Mouse (Mus musculus) hindbrain, embryonic 16.5 days (tissue): Measurements from ENCODE around the gene D630039A03Rik. TPM values are rescaled to one million over a fixed set of nuclear protein-coding genes. Genes with fewer than 3 reads are reported as not detected.

Source experiments
- ATAC-seq: fragments of 200-750 bp; cut with Nextera tagmentation; 2 replicates; pipeline ENCODE4 v1.8.0; 2017; ENCODE audit warnings: moderate TSS enrichment, moderate library complexity
- H3K27ac ChIP-seq: fragments of 300-500 bp; sonication (generic); 2 replicates; pipeline ENCODE4 v1.5.1; 2014; ENCODE audit warnings: low read depth, mild to moderate bottlenecking, control low read depth, low read length, moderate library complexity
- H3K27me3 ChIP-seq: fragments of 300-500 bp; sonication (generic); replicated peaks from 2 replicates; pipeline ENCODE4 v1.6.1; 2014; ENCODE audit warnings: low read length; ENCODE audit not compliant: control insufficient read depth, insufficient read depth
- H3K36me3 ChIP-seq: fragments of 300-500 bp; sonication (generic); 2 replicates; pipeline ENCODE4 v1.6.1; 2014; ENCODE audit warnings: mild to moderate bottlenecking, low read length, moderate library complexity, mixed read lengths; ENCODE audit not compliant: control insufficient read depth, insufficient read depth
- H3K4me1 ChIP-seq: fragments of 300-500 bp; sonication (generic); 2 replicates; pipeline ENCODE4 v1.6.1; 2014; ENCODE audit warnings: low read depth, low read length; ENCODE audit not compliant: control insufficient read depth, insufficient read depth
- H3K4me2 ChIP-seq: fragments of 300-500 bp; sonication (generic); 2 replicates; pipeline ENCODE4 v1.6.1; 2014; ENCODE audit warnings: mild to moderate bottlenecking, low read length, control low read depth, moderate library complexity
- H3K4me3 ChIP-seq: fragments of 300-500 bp; sonication (generic); 2 replicates; pipeline ENCODE4 v1.5.1; 2014; ENCODE audit warnings: mild to moderate bottlenecking, low read length, control low read depth, moderate library complexity
- H3K9ac ChIP-seq: fragments of 300-500 bp; sonication (generic); 2 replicates; pipeline ENCODE4 v1.6.1; 2014; ENCODE audit warnings: low read depth, mild to moderate bottlenecking, control low read depth, low read length, moderate library complexity
- H3K9me3 ChIP-seq: fragments of 300-500 bp; sonication (generic); 2 replicates; pipeline ENCODE4 v1.6.1; 2014; ENCODE audit warnings: mild to moderate bottlenecking, low read length, moderate library complexity; ENCODE audit not compliant: control insufficient read depth
- WGBS: fragments of 180-500 bp; shearing (Covaris S2); extraction: QIAGEN DNeasy Blood & Tissue Kit; methylation state at CpG from one replicate; pipeline ENCODE4 v1.1.7; 2014; 5-methylcytosine and 5-hydroxymethylcytosine counted together
- polyA plus RNA-seq: library from polyadenylated mRNA; unstranded; fragments of >200 nt; fragmentation: Nextera tagmentation; extraction: Ambion mirVana; gene quantifications from 2 replicates; pipeline ENCODE4 v1.2.1, GENCODE M21; 2015

D630039A03Rik gene
- polyA plus RNA-seq, 1 experiment from 2014 or later = 0.10 TPM

DNA sequence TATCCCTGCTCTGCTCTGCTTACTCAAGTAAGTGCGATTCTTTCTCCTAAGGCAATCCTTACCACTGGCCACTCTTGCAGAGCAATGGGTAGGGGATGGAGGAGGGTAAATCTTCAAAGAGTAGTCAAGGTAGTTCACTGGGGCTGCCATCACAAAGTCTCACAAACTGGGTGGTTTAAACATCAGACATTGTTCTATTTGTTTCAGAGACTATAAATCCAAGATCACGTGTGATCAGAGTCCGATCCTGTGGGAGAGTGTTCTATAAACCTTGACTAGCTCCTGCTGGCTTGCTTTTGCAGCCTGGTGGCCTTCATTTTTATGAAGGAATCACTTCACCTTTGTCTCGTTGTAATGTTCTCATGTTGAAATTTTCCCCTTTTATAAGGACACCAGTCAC lies 614 bp upstream of the D630039A03Rik start:
- Histone ChIP-seq H3K27ac (no peak overlapping the region), H3K4me3 (no peak overlapping the region), H3K9ac (no peak overlapping the region), H3K36me3 (no peaks in the 10 kb centered on the region), H3K9me3 (no peaks in the 10 kb centered on the region), H3K27me3 (no peaks in the 10 kb centered on the region), H3K4me2 (no peak overlapping the region), H3K4me1 (peaks cover 4% of the 10 kb centered on the region; the same call in 1 of the 2 replicates)
- ATAC-seq = no peak
- 80% methylated on average over 4 of the region's 4 CpGs for WGBS

DNA sequence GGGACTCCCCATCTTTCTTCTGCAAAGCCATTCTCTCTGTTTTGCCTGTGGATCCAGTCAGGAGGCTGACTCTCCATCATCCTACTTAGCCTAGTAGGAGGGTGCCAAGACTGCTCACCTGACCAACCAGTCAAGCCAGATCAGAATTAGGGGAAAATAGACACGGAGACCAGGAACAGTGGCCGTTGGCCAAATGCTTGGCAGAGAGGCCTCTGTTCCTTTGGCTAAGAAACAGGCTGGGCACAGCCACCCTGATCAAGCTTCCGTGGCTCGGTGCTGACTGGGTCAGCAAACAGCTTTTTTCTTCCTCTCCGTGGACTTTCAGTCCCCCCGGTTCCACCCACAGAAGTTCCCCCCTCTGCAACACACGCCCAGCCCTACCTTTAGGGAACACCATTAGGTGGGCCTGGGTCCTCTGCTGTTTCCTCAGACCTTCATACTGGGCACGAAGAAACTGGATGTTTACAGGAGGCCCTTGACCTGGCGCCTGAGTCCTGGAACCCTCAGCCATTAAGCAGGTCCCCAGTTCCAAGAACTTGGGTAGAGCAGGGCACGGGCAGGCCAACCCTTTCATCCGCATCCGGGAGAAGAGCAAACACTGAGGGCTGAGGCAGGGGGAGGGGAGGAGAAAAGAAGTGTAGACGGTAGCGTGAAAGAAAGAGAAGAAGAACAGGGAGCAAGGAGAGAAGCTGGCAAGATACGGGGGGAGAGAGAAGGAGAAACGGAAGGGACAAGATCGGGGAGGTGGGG lies 706 bp downstream of the D630039A03Rik start:
- H3K4me3 ChIP-seq = no peak overlapping the region
- H3K9ac ChIP-seq = no peak overlapping the region
- no peaks in the 10 kb centered on the region for H3K36me3 ChIP-seq
- no peaks in the 10 kb centered on the region for H3K27me3 ChIP-seq
- peaks cover 4% of the 10 kb centered on the region; the same call in 1 of the 2 replicates for H3K4me1 ChIP-seq
- ATAC-seq = peak; percentile 73
- WGBS = 38% methylated on average over 17 of the region's 17 CpGs
- H3K4me2 ChIP-seq = peak overlapping the region; percentile 0
- H3K9me3 ChIP-seq = no peaks in the 10 kb centered on the region
- no peak overlapping the region for H3K27ac ChIP-seq

DNA sequence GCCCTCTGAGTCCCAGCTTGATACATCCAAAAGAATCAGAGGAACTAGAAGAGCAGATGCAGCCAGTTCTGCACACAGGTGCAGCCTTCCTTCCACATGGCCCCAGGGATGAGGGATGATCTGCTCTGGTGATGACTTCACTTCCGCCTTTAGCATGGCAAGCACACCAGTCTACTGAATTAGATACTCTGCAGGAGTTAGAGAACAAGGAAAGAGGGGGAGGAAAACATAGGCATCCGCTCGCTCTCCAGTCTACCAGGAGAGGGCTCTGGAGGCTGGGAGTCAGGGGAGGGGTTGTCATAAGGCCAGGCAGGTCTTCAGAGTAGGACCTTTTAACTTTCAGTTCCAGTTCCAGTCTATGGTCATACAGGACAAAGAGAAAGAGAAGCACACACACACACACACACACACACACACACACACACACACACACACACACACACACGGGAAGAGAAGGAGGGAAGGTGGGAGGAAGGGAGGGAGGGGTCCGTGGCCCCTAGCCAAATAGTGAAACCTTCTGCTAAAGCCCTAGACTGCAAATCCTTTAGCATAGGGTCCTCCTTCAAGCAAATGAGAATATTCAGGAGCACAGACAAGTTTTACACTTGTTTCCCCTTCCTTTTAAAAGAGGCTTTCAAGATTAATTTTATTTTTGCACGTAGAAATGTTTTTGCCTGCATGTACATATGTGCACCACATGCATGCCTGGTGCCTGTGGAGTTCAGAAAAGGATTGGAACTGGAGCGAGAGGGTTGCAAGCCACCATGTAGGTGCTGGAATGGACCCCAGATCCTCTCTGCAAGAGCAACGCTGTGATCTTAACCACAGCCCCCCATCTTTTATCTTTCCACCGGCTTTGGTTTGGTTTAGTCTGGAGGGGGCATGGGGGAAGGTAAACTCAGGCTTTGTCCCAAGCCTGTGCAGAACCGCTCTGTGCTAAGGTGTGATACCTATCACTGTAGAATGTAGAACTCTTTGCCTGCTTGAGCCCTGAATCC lies 1.6 kb downstream of the D630039A03Rik start:
- no peaks in the 10 kb centered on the region for H3K27me3 ChIP-seq
- H3K36me3 ChIP-seq = no peaks in the 10 kb centered on the region
- WGBS = 75% methylated on average over 10 of the region's 10 CpGs
- no peak overlapping the region for H3K4me3 ChIP-seq
- H3K4me2 ChIP-seq = no peak overlapping the region
- no peak for ATAC-seq
- H3K27ac ChIP-seq = 0 out of 2 replicates have a peak overlapping the region, but pooled peaks have one; percentile 6
- no peak overlapping the region for H3K9ac ChIP-seq
- peaks cover 4% of the 10 kb centered on the region; the same call in 1 of the 2 replicates for H3K4me1 ChIP-seq
- H3K9me3 ChIP-seq = no peaks in the 10 kb centered on the region

DNA sequence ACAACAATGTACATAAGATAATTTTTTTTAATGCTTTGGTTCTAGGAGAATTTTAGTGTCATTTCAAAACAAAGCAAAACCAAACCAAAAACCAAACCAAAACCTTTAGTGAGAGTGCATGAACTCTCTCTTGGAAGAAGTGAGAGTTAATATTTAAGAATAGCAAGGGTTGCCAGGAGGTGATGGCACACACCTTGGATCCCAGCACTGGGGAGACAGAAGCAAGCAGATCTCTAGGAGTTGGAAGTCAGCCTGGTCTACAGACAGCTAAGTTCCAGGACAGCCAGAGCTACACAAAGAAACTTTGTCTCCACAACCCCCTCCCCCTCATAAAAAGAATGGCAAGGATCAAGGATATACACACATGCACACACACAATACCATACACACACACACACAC lies 3.1 kb downstream of the D630039A03Rik start:
- Histone ChIP-seq H3K27me3 (no peaks in the 10 kb centered on the region), H3K36me3 (no peaks in the 10 kb centered on the region), H3K9ac (no peak overlapping the region), H3K4me3 (no peak overlapping the region), H3K4me2 (no peak overlapping the region), H3K27ac (no peak overlapping the region), H3K4me1 (peaks cover 4% of the 10 kb centered on the region; the same call in 1 of the 2 replicates), H3K9me3 (no peaks in the 10 kb centered on the region)
- ATAC-seq = no peak

DNA sequence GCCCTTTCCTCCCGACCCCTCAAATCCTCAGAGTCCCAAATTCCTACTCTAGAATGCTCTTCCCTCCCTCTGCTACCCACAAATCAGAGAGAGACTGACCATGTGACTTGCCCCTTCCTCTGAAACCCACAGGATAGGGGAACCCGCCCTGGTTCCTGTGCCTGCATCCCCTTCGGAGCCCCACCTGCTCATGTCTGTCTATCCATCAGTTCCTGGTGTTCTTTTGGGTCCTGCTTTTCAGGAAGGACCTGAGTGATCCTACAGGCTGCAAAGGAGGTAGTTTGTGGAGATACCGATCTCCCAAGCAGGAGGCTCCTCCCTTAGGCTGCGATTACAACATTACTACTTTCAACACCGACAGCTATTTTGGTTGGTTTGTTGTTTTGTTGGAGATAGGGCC lies 7.2 kb downstream of the D630039A03Rik start:
- Histone ChIP-seq H3K4me1 (no peaks in the 10 kb centered on the region), H3K27me3 (no peaks in the 10 kb centered on the region), H3K4me2 (no peak overlapping the region), H3K4me3 (no peak overlapping the region), H3K9me3 (no peaks in the 10 kb centered on the region), H3K27ac (no peak overlapping the region), H3K9ac (no peak overlapping the region), H3K36me3 (no peaks in the 10 kb centered on the region)
- ATAC-seq = no peak
- WGBS = 87% methylated on average over 6 of the region's 6 CpGs

DNA sequence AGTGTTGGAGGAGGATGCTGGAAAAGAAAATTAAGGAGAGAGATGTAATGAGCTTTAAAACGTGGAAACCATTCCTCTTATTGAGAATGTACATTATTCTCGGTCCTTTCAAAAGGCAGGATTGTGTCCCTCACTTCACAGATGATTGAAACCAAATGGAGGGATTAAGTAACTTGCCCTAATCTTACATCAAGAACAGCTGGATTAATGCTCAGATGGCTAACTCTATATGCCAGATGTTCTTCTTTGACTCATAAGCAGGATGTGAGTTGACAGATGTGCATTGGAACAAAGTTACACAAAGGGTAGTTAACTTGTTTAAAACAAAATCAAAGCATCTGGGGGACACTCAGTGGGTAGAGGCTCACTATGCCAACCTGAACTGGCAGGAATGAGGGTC lies 9.4 kb downstream of the D630039A03Rik start:
- no peaks in the 10 kb centered on the region for H3K36me3 ChIP-seq
- no peaks in the 10 kb centered on the region for H3K4me1 ChIP-seq
- H3K9me3 ChIP-seq = no peaks in the 10 kb centered on the region
- no peak overlapping the region for H3K9ac ChIP-seq
- H3K4me2 ChIP-seq = no peak overlapping the region
- no peaks in the 10 kb centered on the region for H3K27me3 ChIP-seq
- no peak for ATAC-seq
- no peak overlapping the region for H3K27ac ChIP-seq
- no peak overlapping the region for H3K4me3 ChIP-seq
- WGBS = 65% methylated on average over 2 of the region's 2 CpGs

DNA sequence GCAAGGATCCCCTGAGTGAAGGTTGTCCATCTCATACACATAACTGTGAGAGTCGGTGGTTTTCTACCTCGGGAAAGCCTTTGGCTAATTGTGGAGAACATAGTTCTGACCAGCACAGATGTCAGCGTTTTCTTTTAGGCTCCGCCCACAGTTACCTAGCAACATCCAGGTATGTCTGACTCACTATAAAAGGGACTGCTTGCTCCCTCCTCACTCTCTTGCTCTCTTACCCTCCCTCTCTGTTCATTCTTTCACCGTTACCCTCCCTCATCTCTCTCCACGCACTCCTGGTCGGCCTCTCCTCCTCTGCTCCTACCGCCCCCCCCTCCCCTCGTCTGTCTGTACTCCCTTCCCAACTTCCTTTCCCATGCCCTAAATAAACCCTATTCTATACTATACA lies 11.5 kb downstream of the D630039A03Rik start:
- Histone ChIP-seq H3K9ac (no peak overlapping the region), H3K36me3 (no peaks in the 10 kb centered on the region), H3K4me1 (no peaks in the 10 kb centered on the region), H3K4me3 (no peak overlapping the region), H3K27ac (no peak overlapping the region), H3K27me3 (no peaks in the 10 kb centered on the region), H3K9me3 (no peaks in the 10 kb centered on the region), H3K4me2 (peak overlapping the region; percentile 23; the same call in 1 of the 2 replicates)
- 25% methylated on average over 9 of the region's 9 CpGs for WGBS
- ATAC-seq = peak; percentile 44

DNA sequence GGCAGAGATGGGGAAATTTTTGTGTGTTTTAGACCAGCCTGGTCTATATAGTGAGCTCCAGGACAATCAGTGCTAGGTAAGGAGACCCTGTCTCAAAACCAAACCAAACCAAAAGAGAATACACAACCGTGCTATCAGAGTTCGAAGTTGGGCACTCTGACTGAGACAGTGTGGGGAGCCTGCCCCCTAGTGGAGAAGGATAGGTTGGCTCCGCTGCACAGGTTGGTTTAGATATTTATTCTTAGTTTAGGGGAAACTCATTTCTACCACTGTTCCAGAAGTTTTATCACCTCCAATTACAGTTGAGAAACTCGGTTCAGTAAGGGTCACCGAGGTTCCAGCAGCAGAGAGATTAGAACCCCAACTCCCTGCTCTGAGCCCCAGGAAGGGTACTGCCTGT lies 11.9 kb downstream of the D630039A03Rik start:
- peak; percentile 67 for ATAC-seq
- Histone ChIP-seq H3K4me1 (no peaks in the 10 kb centered on the region), H3K27ac (no peak overlapping the region), H3K4me2 (no peak overlapping the region; the same call in 1 of the 2 replicates), H3K9ac (no peak overlapping the region), H3K27me3 (no peaks in the 10 kb centered on the region), H3K9me3 (no peaks in the 10 kb centered on the region), H3K36me3 (no peaks in the 10 kb centered on the region), H3K4me3 (no peak overlapping the region)
- WGBS = 14% methylated on average over 5 of the region's 5 CpGs

DNA sequence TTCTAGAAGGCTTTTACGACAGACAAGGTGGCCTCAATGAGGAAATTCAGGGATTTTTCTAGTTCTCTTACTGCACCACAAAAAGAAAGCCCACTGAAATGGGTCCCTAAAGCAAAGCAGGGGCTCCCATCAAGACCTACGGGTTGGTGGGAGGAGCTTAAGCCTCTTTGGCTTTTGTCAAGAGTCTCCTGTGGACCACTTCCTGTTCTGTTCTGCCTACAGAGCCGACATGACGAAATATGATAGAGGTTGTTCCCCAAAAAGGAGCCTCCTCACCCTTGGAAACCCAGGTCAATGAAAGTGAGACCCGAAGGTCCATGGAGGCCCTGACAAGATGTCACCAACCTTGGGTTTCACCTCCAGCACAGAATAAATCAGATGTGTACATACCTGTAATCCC lies 13.5 kb downstream of the D630039A03Rik start:
- Histone ChIP-seq H3K4me2 (no peak overlapping the region), H3K27me3 (no peaks in the 10 kb centered on the region), H3K4me1 (no peaks in the 10 kb centered on the region), H3K27ac (no peak overlapping the region), H3K9me3 (no peaks in the 10 kb centered on the region), H3K4me3 (no peak overlapping the region), H3K9ac (no peak overlapping the region), H3K36me3 (no peaks in the 10 kb centered on the region)
- ATAC-seq = no peak
- WGBS = 83% methylated on average over 5 of the region's 5 CpGs
